ENCODE assay signal across 13 mouse cellular contexts in genomic region chr12:8338491-8338890, GRCm38 (mm10). TPM values are rescaled to one million over a fixed set of nuclear protein-coding genes. Genes with fewer than 3 reads are reported as not detected.
DNase-seq lines count a peak whose midpoint lies in the region; ATAC-seq and TF ChIP-seq lines count a peak whose summit lies in the region.
"Had no signal": no experiment of that assay in that cellular context is flagged by ENCODE, and none has a peak within 500 bp of the region (broad histone marks: within the 10 kb centered on the region; RNA-seq: fewer than 3 reads in every experiment).

No protein-coding gene starts in this region.

- H3K9me3 ChIP-seq in heart, embryonic 16.5 days (replicated peaks; ENCODE audit: control insufficient read depth, low read length), result no peaks in the 10 kb centered on the region
- H3K9me3 ChIP-seq in midbrain, embryonic 15.5 days, result no peaks in the 10 kb centered on the region
- no peaks in the 10 kb centered on the region for H3K9me3 ChIP-seq in midbrain, embryonic 13.5 days
- H3K9me3 ChIP-seq in embryonic facial prominence, embryonic 13.5 days, result no peaks in the 10 kb centered on the region
- H3K9me3 ChIP-seq in stomach, postnatal 0 days (ENCODE audit: control insufficient read depth, low read length), result no peaks in the 10 kb centered on the region
- H3K9me3 ChIP-seq: limb, embryonic 12.5 days had no signal

- no peak overlapping the region for H3K4me3 ChIP-seq in heart, embryonic 16.5 days (ENCODE audit: low read length)
- no peak overlapping the region for H3K4me3 ChIP-seq in midbrain, embryonic 15.5 days
- no peak overlapping the region for H3K4me3 ChIP-seq in midbrain, embryonic 13.5 days (replicated peaks)
- no peak overlapping the region for H3K4me3 ChIP-seq in embryonic facial prominence, embryonic 13.5 days
- H3K4me3 ChIP-seq in stomach, postnatal 0 days (ENCODE audit: low read depth, low read length), result no peak overlapping the region
- H3K4me3 ChIP-seq: limb, embryonic 12.5 days had no signal

- WGBS in heart, embryonic 16.5 days, result 31% methylated on average over 4 of the region's 4 CpGs
- WGBS in midbrain, embryonic 15.5 days, result 44% methylated on average over 4 of the region's 4 CpGs
- 61% methylated on average over 4 of the region's 4 CpGs for WGBS in midbrain, embryonic 13.5 days
- 72% methylated on average over 4 of the region's 4 CpGs for WGBS in embryonic facial prominence, embryonic 13.5 days
- 33% methylated on average over 4 of the region's 4 CpGs for WGBS in stomach, postnatal 0 days

- H3K36me3 ChIP-seq in heart, embryonic 16.5 days (ENCODE audit: control insufficient read depth, insufficient read depth), result peaks cover 21% of the 10 kb centered on the region
- H3K36me3 ChIP-seq in midbrain, embryonic 15.5 days (replicated peaks), result no peaks in the 10 kb centered on the region; the same call in 1 of the 2 replicates
- peaks cover 35% of the 10 kb centered on the region for H3K36me3 ChIP-seq in midbrain, embryonic 13.5 days
- peaks cover 67% of the 10 kb centered on the region for H3K36me3 ChIP-seq in embryonic facial prominence, embryonic 13.5 days
- H3K36me3 ChIP-seq in stomach, postnatal 0 days (ENCODE audit: control insufficient read depth, insufficient read depth, low read length), result peaks cover 5% of the 10 kb centered on the region

- TF ChIP-seq CTCF in stomach, postnatal 0 days (IDR thresholded peaks at IDR 0.05; ENCODE audit: low read depth), result peak; percentile 6; the same call in 1 of the 2 replicates

- no peak for ATAC-seq in heart, embryonic 16.5 days (replicated peaks; ENCODE audit: extremely low read depth, insufficient read depth, low FRiP score)
- ATAC-seq in midbrain, embryonic 15.5 days (replicated peaks), result 0 out of 2 replicates have a peak, but pooled peaks have one; percentile 7
- no peak for ATAC-seq in midbrain, embryonic 13.5 days
- ATAC-seq in embryonic facial prominence, embryonic 13.5 days (ENCODE audit: insufficient number of reproducible peaks, insufficient read depth, low FRiP score, low TSS enrichment, low read depth), result no peak
- peak; percentile 16; the same call in 1 of the 2 replicates for ATAC-seq in stomach, postnatal 0 days (ENCODE audit: low FRiP score, low TSS enrichment)
- ATAC-seq: liver, postnatal 0 days had no signal

- intact Hi-C loops in heart, postnatal 36 days (cut with DNase I), result no loop called here

- no peak for TF ChIP-seq EP300 in stomach, postnatal 0 days (optimal IDR thresholded peaks at IDR 0.05)

- H3K4me1 ChIP-seq in heart, embryonic 16.5 days (ENCODE audit: control insufficient read depth, insufficient read depth, low read length), result peaks cover 25% of the 10 kb centered on the region
- 0 out of 2 replicates have a peak, but pooled peaks cover 9% of the 10 kb centered on the region for H3K4me1 ChIP-seq in midbrain, embryonic 15.5 days
- H3K4me1 ChIP-seq in midbrain, embryonic 13.5 days (replicated peaks), result peaks cover 25% of the 10 kb centered on the region
- H3K4me1 ChIP-seq in embryonic facial prominence, embryonic 13.5 days, result 0 out of 2 replicates have a peak, but pooled peaks cover 2% of the 10 kb centered on the region
- H3K4me1 ChIP-seq in stomach, postnatal 0 days (replicated peaks; ENCODE audit: control insufficient read depth, insufficient read depth), result peaks cover 4% of the 10 kb centered on the region; the same call in 1 of the 2 replicates
- H3K4me1 ChIP-seq: limb, embryonic 12.5 days had no signal

- no peaks in the 10 kb centered on the region for H3K27me3 ChIP-seq in heart, embryonic 16.5 days (ENCODE audit: control insufficient read depth, insufficient read depth, low read length)
- H3K27me3 ChIP-seq in midbrain, embryonic 15.5 days (replicated peaks), result no peaks in the 10 kb centered on the region
- H3K27me3 ChIP-seq in midbrain, embryonic 13.5 days, result no peaks in the 10 kb centered on the region
- H3K27me3 ChIP-seq in embryonic facial prominence, embryonic 13.5 days, result no peaks in the 10 kb centered on the region
- no peaks in the 10 kb centered on the region for H3K27me3 ChIP-seq in stomach, postnatal 0 days (ENCODE audit: control insufficient read depth, insufficient read depth, low read length)
- H3K27me3 ChIP-seq: limb, embryonic 12.5 days had no signal

- H3K4me2 ChIP-seq in heart, embryonic 16.5 days (ENCODE audit: low read depth, low read length), result no peak overlapping the region
- no peak overlapping the region for H3K4me2 ChIP-seq in midbrain, embryonic 15.5 days
- H3K4me2 ChIP-seq in midbrain, embryonic 13.5 days (replicated peaks), result no peak overlapping the region
- H3K4me2 ChIP-seq in embryonic facial prominence, embryonic 13.5 days, result no peak overlapping the region
- no peak overlapping the region for H3K4me2 ChIP-seq in stomach, postnatal 0 days (replicated peaks; ENCODE audit: low read depth)
- H3K4me2 ChIP-seq: limb, embryonic 12.5 days; midbrain, embryonic 11.5 days had no signal

- no peak for DNase-seq in heart, postnatal 36 days
- DNase-seq in stomach, postnatal 0 days (ENCODE audit: low spot score), result no peak
- no peak for DNase-seq in ovary, postnatal 10 days (ENCODE audit: low spot score)
- DNase-seq: cerebellum, adult 8-10 months; liver, postnatal 0 days; thymus, adult 18-20 months had no signal

- H3K27ac ChIP-seq in heart, embryonic 16.5 days (ENCODE audit: low read length), result 0 out of 2 replicates have a peak overlapping the region, but pooled peaks have one; percentile 36
- H3K27ac ChIP-seq in midbrain, embryonic 15.5 days, result no peak overlapping the region
- no peak overlapping the region for H3K27ac ChIP-seq in midbrain, embryonic 13.5 days
- 0 out of 2 replicates have a peak overlapping the region, but pooled peaks have one; percentile 28 for H3K27ac ChIP-seq in embryonic facial prominence, embryonic 13.5 days
- no peak overlapping the region for H3K27ac ChIP-seq in stomach, postnatal 0 days (replicated peaks)
- H3K27ac ChIP-seq: limb, embryonic 12.5 days had no signal

- H3K9ac ChIP-seq in heart, embryonic 16.5 days (ENCODE audit: low read length), result no peak overlapping the region
- no peak overlapping the region for H3K9ac ChIP-seq in midbrain, embryonic 15.5 days
- no peak overlapping the region; the same call in 1 of the 2 replicates for H3K9ac ChIP-seq in midbrain, embryonic 13.5 days (replicated peaks)
- no peak overlapping the region for H3K9ac ChIP-seq in embryonic facial prominence, embryonic 13.5 days
- H3K9ac ChIP-seq in stomach, postnatal 0 days (ENCODE audit: low read length), result no peak overlapping the region
- H3K9ac ChIP-seq: limb, embryonic 12.5 days; liver, postnatal 0 days had no signal

RNA-seq across cellular contexts. Expression of gene Hs1bp3, which starts 25.3 kb away (rescaled TPM):
- polyA plus RNA-seq in heart, embryonic 16.5 days (2015; fragmentation: Nextera tagmentation; extraction: Ambion mirVana), result 15.1 and 16.5 TPM in 2 replicates
- total RNA-seq in heart, postnatal 36 days (2021), result 10 to 100 TPM; 15.9 to 18.0 TPM
- polyA plus RNA-seq in midbrain, embryonic 15.5 days (2015; fragmentation: Nextera tagmentation; extraction: Ambion mirVana), result 8.9 and 10.8 TPM in 2 replicates
- 7.7 and 9.0 TPM in 2 replicates for polyA plus RNA-seq in midbrain, embryonic 13.5 days (2015; fragmentation: Nextera tagmentation; extraction: Ambion mirVana)
- 19.0 and 19.2 TPM in 2 replicates for polyA plus RNA-seq in embryonic facial prominence, embryonic 13.5 days (2015; fragmentation: Nextera tagmentation; extraction: Ambion mirVana)
- 7.0 and 7.7 TPM in 2 replicates for polyA plus RNA-seq in stomach, postnatal 0 days (2015; fragmentation: Nextera tagmentation; extraction: Ambion mirVana)

RNA-seq across cellular contexts. Expression of gene Gdf7, which starts 36.7 kb away (rescaled TPM):
- not detected in 2 replicates for polyA plus RNA-seq in heart, embryonic 16.5 days (2015; fragmentation: Nextera tagmentation; extraction: Ambion mirVana)
- under 1 TPM; 0.43 to 0.83 TPM for total RNA-seq in heart, postnatal 36 days (2021)
- 0.19 and 0.23 TPM in 2 replicates for polyA plus RNA-seq in midbrain, embryonic 15.5 days (2015; fragmentation: Nextera tagmentation; extraction: Ambion mirVana)
- 0.43 and 0.58 TPM in 2 replicates for polyA plus RNA-seq in midbrain, embryonic 13.5 days (2015; fragmentation: Nextera tagmentation; extraction: Ambion mirVana)
- polyA plus RNA-seq in embryonic facial prominence, embryonic 13.5 days (2015; fragmentation: Nextera tagmentation; extraction: Ambion mirVana), result 1.6 and 2.1 TPM in 2 replicates
- 0.06 TPM in 1 of 2 replicates, not detected in the other for polyA plus RNA-seq in stomach, postnatal 0 days (2015; fragmentation: Nextera tagmentation; extraction: Ambion mirVana)
- total RNA-seq: layer of hippocampus, postnatal 25 days had no signal
- polyA plus RNA-seq: liver, postnatal 0 days had no signal

Comparison
In these comparisons a context has a peak if more than half of its experiments do, and no peak if none do; other contexts are left out.
1. ATAC-seq: peak in midbrain, embryonic 15.5 days (single experiment) and stomach, postnatal 0 days (single experiment); none in heart, embryonic 16.5 days (single experiment), midbrain, embryonic 13.5 days (single experiment) and embryonic facial prominence, embryonic 13.5 days (single experiment).
2. H3K27ac ChIP-seq: peak in heart, embryonic 16.5 days (single experiment) and embryonic facial prominence, embryonic 13.5 days (single experiment); none in midbrain, embryonic 15.5 days (single experiment), midbrain, embryonic 13.5 days (single experiment) and stomach, postnatal 0 days (single experiment).